Mouse (Mus musculus): ENCODE results near the gene Plekhj1.
A peak's percentile ranks its signal among the peaks of the same experiment; 100 is the strongest.

Gene Plekhj1

GRCm38 (mm10) chr10:80804340-80804739 lies 5.9 kb upstream of the Plekhj1 start:
- peak; percentile 10 to 35 for DNase-seq

DNA sequence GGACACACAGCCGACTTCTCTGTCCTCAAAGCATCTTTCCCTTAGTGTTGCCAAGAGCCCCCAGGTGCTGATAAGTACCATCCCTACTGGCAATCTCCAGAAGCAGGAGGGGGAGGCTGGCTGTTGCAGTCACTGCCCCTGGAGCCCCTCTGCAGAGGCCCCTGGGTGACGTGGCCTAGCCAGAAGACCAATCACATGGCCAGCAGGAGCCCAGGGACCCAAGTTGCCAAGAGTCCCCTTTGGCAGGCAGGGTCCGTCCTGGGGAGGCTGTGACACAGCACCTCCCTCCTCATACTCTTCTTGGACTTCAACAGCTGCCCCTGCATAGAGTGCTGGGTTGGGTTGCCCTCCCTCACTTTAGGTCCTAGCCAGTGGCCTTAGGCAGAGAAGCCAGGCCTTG lies 4.6 kb upstream of the Plekhj1 start:
- DNase-seq = no peak

- DNase-seq = peak; percentile 30 to 47
These were observed 3.9 kb upstream of the Plekhj1 start for GRCm38 (mm10) chr10:80802204-80802912.

GRCm38 (mm10) chr10:80799070-80799566 lies 692 bp upstream of the Plekhj1 start:
- DNase-seq = peak in 1 of 2 experiments; percentile 30

GRCm38 (mm10) chr10:80797186-80798149 lies 958 bp downstream of the Plekhj1 start:
- DNase-seq = peak in 1 of 2 experiments; percentile 12

- peak in 1 of 2 experiments; percentile 48 for DNase-seq
These were observed 2.0 kb downstream of the Plekhj1 start for GRCm38 (mm10) chr10:80796307-80796848.

DNA sequence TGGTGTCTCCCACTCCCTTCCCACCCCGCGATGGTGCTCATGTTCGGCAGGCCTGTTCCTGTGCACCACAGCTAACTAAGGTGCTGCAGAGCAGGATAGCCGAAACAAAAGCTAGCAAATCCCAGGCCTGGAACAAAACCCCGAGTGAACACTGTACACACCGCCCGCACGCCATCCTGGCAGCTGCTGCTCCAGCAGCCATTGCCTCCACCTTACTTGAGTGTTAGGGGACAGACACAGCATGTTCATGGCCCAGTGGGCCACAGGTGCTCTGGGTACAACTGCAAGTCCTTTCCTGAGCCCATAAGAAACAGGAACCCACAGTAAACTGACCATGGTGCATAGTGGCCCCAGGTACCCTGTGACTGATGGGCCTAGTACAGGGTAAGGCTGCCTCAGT lies 3.7 kb downstream of the Plekhj1 start:
- peak in 1 of 2 experiments; percentile 29 for DNase-seq

- DNase-seq = peak in 1 of 2 experiments; percentile 36
These were observed 4.6 kb downstream of the Plekhj1 start for GRCm38 (mm10) chr10:80793803-80794202.

DNA sequence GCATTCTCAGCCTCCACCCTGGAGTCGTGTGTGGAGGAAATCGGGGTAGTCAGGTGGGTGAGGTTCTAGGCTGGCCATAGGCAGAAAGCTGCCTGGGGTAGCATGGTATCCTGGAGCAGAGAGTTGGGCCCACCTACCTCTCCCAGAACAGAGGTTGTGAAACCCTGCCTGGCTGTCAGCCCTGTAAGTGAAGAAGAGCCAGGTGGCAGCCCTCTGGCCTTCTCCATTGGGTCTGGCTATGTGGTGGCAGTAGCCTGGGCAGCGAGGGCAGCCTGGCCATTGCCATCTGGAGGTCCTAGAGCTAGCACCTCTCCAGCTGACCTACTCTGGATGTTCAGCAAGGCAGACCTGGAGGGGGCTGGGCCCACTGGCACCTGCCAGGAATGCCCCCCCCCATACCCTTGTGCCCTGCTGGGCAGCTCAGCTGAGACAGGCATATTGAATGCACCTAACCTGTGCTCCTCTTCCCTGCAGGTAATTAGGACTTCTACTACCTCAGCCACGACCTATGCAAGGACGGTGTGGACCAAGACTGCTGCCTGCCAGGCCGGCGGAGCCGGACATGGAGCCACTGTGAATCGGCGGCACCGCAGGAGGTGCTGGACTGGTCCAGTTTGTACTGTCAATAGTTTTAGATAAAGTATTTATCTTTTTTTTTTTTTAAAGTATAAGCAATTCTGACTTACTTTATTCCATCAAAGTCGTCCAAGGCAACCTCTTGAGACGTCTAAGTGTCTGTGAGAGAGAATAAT lies 5.2 kb downstream of the Plekhj1 start:
- peak; percentile 76 to 81 for DNase-seq

GRCm38 (mm10) chr10:80792175-80793032 lies 6.0 kb downstream of the Plekhj1 start:
- peak; percentile 85 to 87 for DNase-seq

DNA sequence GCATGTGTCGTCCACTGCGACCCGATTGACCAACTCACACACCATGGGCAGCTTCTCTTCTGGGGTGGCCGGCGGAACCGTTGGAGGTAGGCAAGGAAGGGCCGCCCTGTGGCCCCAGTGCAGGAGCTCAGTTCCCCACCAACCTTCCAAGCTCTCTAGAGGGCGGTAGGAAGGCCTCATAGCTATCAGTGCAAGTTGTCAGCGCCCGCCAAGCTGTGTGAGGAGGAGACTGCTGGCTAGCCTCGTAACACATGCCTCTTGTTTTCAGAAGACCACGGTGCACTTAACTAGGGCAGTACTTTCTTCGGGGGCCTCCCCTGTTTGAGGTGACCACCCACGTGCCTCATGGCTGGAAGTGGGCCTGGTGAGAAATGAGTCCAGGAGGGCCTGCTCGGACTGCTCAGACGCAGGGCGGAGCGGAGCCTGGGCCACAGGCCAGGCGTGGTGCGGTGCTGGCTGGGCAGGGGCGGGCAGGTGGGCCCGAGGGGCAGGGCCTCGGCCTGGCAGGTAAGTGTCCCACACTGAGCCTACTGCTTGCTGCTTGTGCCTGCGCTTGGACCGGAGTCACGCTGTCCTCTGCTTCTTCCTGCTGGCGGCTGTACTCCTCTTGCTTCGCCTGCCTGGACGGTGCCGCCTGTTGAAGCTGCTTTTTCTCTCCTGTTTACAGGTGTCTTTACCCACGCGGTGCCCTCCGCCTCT lies 6.8 kb downstream of the Plekhj1 start:
- no peak for DNase-seq

DNA sequence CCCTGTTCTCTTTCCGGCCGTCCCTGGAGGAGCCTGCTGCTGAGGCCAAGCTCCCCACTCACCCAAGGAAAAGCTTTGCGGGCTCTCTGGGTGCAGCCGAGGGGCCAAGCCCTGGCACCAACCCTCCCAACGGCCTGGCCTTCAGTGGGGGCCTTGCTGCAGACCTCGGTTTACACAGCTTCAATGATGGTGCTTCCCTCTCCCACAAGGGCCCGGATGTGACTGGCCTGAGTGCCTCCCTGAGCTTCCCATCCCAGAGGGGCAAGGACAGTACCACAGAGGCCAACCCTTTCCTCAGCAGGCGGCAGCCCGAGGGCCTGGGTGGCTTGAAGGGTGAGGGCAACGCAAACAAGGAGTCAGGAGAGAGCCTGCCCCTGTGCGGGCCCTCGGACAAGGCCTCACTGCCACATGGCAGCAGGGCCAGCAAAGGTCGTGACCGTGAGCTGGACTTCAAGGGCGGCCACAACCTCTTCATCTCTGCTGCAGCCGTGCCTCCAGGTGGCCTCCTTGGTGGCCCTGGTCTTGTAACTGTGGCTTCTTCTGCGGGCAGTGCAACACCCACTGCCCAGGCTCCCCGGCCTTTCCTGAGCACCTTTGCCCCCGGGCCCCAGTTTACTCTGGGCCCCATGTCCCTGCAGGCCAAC lies 7.5 kb downstream of the Plekhj1 start:
- DNase-seq = peak in 1 of 2 experiments; percentile 30

DNA sequence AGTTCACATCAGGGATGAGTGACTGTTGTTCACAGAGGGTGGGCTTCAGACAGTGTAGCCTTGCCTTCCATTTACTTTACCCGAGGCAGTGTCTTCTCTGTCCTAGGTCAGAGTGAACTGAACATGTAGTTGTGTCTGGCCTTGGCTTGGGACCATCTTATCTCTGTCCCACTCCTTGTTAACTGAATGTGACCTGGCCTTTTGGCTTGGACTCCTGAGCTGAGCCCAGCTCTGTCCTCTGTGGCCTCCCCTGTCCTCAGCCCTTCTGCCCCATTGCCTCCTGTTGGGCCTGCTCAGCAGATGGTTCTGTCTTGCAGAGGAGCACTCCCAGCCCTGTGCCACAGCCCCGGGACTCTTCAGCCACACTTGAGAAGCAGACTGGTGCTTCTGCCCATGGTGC lies 10.9 kb downstream of the Plekhj1 start:
- peak in 1 of 2 experiments; percentile 27 for DNase-seq

GRCm38 (mm10) chr10:80785963-80786362 lies 12.5 kb downstream of the Plekhj1 start:
- peak in 1 of 2 experiments; percentile 57 for DNase-seq

DNA sequence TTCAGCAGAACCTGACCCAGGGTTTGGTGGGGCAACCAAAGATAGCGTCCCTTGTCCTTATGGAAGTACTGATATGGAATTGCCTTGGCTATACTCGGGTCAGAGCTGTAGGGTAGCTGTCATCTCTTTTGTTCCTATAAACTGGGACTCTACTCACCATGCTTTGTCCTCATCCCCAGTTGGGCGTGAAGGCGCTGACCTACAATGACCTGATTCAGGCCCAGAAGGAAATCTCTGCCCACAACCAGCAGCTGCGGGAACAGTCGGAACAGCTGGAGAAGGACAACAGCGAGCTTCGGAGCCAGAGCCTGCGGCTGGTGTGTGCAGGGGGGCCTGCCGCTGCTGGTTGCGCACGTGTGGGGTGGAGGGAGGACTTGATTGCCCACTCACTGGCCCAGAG lies 13.6 kb downstream of the Plekhj1 start:
- DNase-seq = no peak

- DNase-seq = no peak
These were observed 14.1 kb downstream of the Plekhj1 start for GRCm38 (mm10) chr10:80784302-80784701.

GRCm38 (mm10) chr10:80779565-80779964 lies 18.9 kb downstream of the Plekhj1 start:
- DNase-seq = no peak

- peak; percentile 61 to 75 for DNase-seq
These were observed 21.3 kb downstream of the Plekhj1 start for GRCm38 (mm10) chr10:80777123-80777522.

DNA sequence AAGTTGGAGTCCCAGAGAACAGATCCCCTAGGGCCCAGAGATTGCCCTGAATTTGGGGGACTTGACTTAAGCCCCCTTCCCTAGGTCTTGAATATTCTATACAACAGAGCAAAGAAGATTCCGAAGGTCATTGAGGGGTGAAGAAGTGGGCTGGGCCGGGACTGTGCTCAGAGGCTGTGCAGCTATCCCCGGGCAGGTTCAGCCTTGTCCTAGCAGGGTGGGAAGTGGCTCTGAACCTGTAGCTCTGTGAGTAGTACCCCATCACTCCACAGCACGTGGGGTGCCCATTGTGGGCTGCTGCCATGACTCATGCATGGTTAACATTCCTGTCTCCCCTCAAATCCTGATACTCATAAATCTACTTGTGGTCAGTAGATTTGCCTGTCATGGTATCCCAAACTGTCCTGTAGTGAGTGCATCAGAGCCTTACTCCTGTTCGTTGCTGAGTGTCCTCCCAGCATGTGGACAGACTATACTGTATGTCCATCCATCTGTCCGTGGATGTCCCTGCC lies 22.0 kb downstream of the Plekhj1 start:
- no peak for DNase-seq

- DNase-seq = peak; percentile 82 to 86
These were observed 22.7 kb downstream of the Plekhj1 start for GRCm38 (mm10) chr10:80775731-80776130.
